9 mouse cellular contexts compared by ENCODE assay signal in genomic region chr3:27461037-27461436, GRCm38 (mm10).
A peak's percentile ranks its signal among the peaks of the same experiment; 100 is the strongest.
DNase-seq lines count a peak whose midpoint lies in the region; ATAC-seq and TF ChIP-seq lines count a peak whose summit lies in the region.
"Had no signal": no experiment of that assay in that cellular context is flagged by ENCODE, and none has a peak within 500 bp of the region (broad histone marks: within the 10 kb centered on the region; RNA-seq: fewer than 3 reads in every experiment).

No protein-coding gene starts in this region.

- 34% methylated on average over 1 of the region's 1 CpGs for WGBS in kidney, postnatal 0 days
- 69% methylated on average over 1 of the region's 1 CpGs for WGBS in liver, embryonic 11.5 days
- 43% methylated on average over 1 of the region's 1 CpGs for WGBS in neural tube, embryonic 13.5 days

- H3K4me1 ChIP-seq in kidney, postnatal 0 days (replicated peaks; ENCODE audit: insufficient read depth, low read length) = no peaks in the 10 kb centered on the region
- no peaks in the 10 kb centered on the region for H3K4me1 ChIP-seq in liver, embryonic 11.5 days (replicated peaks; ENCODE audit: control insufficient read depth, insufficient read depth, low read length)
- H3K4me1 ChIP-seq in neural tube, embryonic 13.5 days (replicated peaks) = no peaks in the 10 kb centered on the region
- no peaks in the 10 kb centered on the region for H3K4me1 ChIP-seq in testis, adult 2 months (ENCODE audit: control insufficient read depth, insufficient read depth, low read length)
- H3K4me1 ChIP-seq: embryonic facial prominence, embryonic 13.5 days had no signal

- peaks cover 72% of the 10 kb centered on the region for H3K36me3 ChIP-seq in kidney, postnatal 0 days (ENCODE audit: insufficient read depth, low read length)
- peaks cover 7% of the 10 kb centered on the region; the same call in 1 of the 2 replicates for H3K36me3 ChIP-seq in liver, embryonic 11.5 days (ENCODE audit: control insufficient read depth, insufficient read depth, low read length)
- peaks cover 54% of the 10 kb centered on the region for H3K36me3 ChIP-seq in neural tube, embryonic 13.5 days
- no peaks in the 10 kb centered on the region for H3K36me3 ChIP-seq in testis, adult 2 months (ENCODE audit: control insufficient read depth, insufficient read depth, low read length)

- no peak overlapping the region for H3K27ac ChIP-seq in kidney, postnatal 0 days
- H3K27ac ChIP-seq in liver, embryonic 11.5 days (ENCODE audit: low read depth, low read length) = no peak overlapping the region
- no peak overlapping the region for H3K27ac ChIP-seq in neural tube, embryonic 13.5 days (replicated peaks)
- H3K27ac ChIP-seq in testis, adult 2 months (ENCODE audit: control insufficient read depth, insufficient read depth, low read depth, low read length) = no peak overlapping the region
- H3K27ac ChIP-seq: embryonic facial prominence, embryonic 13.5 days had no signal

- no peak overlapping the region for H3K4me2 ChIP-seq in kidney, postnatal 0 days (ENCODE audit: low read length)
- no peak overlapping the region for H3K4me2 ChIP-seq in liver, embryonic 11.5 days
- H3K4me2 ChIP-seq in neural tube, embryonic 13.5 days = no peak overlapping the region
- H3K4me2 ChIP-seq: embryonic facial prominence, embryonic 13.5 days had no signal

- peak; percentile 94 for TF ChIP-seq CTCF in kidney, postnatal 0 days (IDR thresholded peaks at IDR 0.05; ENCODE audit: low read depth)
- peak; percentile 58; the same call in 1 of the 2 replicates for TF ChIP-seq CTCF in testis, adult 2 months (IDR thresholded peaks at IDR 0.05; ENCODE audit: control insufficient read depth, insufficient read depth, insufficient replicate concordance, low read depth, low read length)

- no peaks in the 10 kb centered on the region for H3K9me3 ChIP-seq in kidney, postnatal 0 days (replicated peaks; ENCODE audit: low read length)
- no peaks in the 10 kb centered on the region for H3K9me3 ChIP-seq in liver, embryonic 11.5 days (ENCODE audit: control insufficient read depth, low read length)
- H3K9me3 ChIP-seq in neural tube, embryonic 13.5 days = no peaks in the 10 kb centered on the region
- H3K9me3 ChIP-seq: embryonic facial prominence, embryonic 13.5 days had no signal

- ATAC-seq in kidney, postnatal 0 days (replicated peaks; ENCODE audit: low FRiP score, low read depth) = peak; percentile 71
- 0 out of 2 replicates have a peak, but pooled peaks have one; percentile 23 for ATAC-seq in liver, embryonic 11.5 days (replicated peaks; ENCODE audit: low FRiP score)
- ATAC-seq in neural tube, embryonic 13.5 days (ENCODE audit: low read depth) = peak; percentile 44

- H3K27me3 ChIP-seq in kidney, postnatal 0 days (ENCODE audit: insufficient read depth, low read length) = no peaks in the 10 kb centered on the region
- no peaks in the 10 kb centered on the region for H3K27me3 ChIP-seq in liver, embryonic 11.5 days (replicated peaks; ENCODE audit: control insufficient read depth, insufficient read depth, low read length)
- no peaks in the 10 kb centered on the region for H3K27me3 ChIP-seq in neural tube, embryonic 13.5 days
- no peaks in the 10 kb centered on the region for H3K27me3 ChIP-seq in testis, adult 2 months (ENCODE audit: control insufficient read depth, insufficient read depth, low read length)
- H3K27me3 ChIP-seq: embryonic facial prominence, embryonic 13.5 days had no signal

- no peak for TF ChIP-seq POLR2A in testis, adult 2 months (IDR thresholded peaks at IDR 0.05; ENCODE audit: control insufficient read depth, low read depth, low read length)

- no peak overlapping the region for H3K9ac ChIP-seq in kidney, postnatal 0 days (ENCODE audit: low read depth, low read length)
- H3K9ac ChIP-seq in liver, embryonic 11.5 days (ENCODE audit: low read depth, low read length) = no peak overlapping the region
- no peak overlapping the region for H3K9ac ChIP-seq in neural tube, embryonic 13.5 days
- H3K9ac ChIP-seq: embryonic facial prominence, embryonic 13.5 days had no signal

- peak; percentile 78 to 80 for DNase-seq in B cell, adult 2 months
- DNase-seq in adrenal gland, adult 8-10 months = peak; percentile 32
- peak; percentile 85 for DNase-seq in embryo, embryonic 11 days
- peak; percentile 48 to 66 for DNase-seq in heart, adult 9 months (ENCODE audit: low spot score in 2 of 2)
- DNase-seq in kidney, postnatal 0 days (ENCODE audit: low spot score) = peak; percentile 86
- DNase-seq in liver, embryonic 11.5 days (ENCODE audit: low spot score) = peak; percentile 38

- H3K4me3 ChIP-seq in kidney, postnatal 0 days (replicated peaks; ENCODE audit: low read depth, low read length) = no peak overlapping the region
- H3K4me3 ChIP-seq in liver, embryonic 11.5 days (ENCODE audit: low read depth, low read length) = no peak overlapping the region
- H3K4me3 ChIP-seq in neural tube, embryonic 13.5 days = no peak overlapping the region
- no peak overlapping the region for H3K4me3 ChIP-seq in testis, adult 2 months (ENCODE audit: control insufficient read depth, low read depth, low read length)
- H3K4me3 ChIP-seq: embryonic facial prominence, embryonic 13.5 days had no signal

Comparison
In these comparisons a context has a peak if more than half of its experiments do, and no peak if none do; other contexts are left out.
1. DNase-seq: peak in every context shown above with its lines; median percentile 86 in kidney, postnatal 0 days; 85 in embryo, embryonic 11 days; 79 in B cell, adult 2 months; 57 in heart, adult 9 months; 38 in liver, embryonic 11.5 days; 32 in adrenal gland, adult 8-10 months.